Mouse (Mus musculus) liver, adult 2 months (tissue): Measurements from ENCODE around the gene Zfp787. TPM values are rescaled to one million over a fixed set of nuclear protein-coding genes. Genes with fewer than 3 reads are reported as not detected.

Source experiments
- DNase-seq: peaks from one replicate; pipeline ENCODE4 v3.0.0-alpha.2; 2011; ENCODE audit warnings: low read depth, low spot score; ENCODE audit errors: extremely low read depth
- H3K27ac ChIP-seq: fragments of 200-500 bp; replicated peaks from 2 replicates; pipeline ENCODE4 v1.5.1; 2012; ENCODE audit warnings: low read depth, mild to moderate bottlenecking, control low read depth, inconsistent platforms, low read length; ENCODE audit not compliant: insufficient read depth
- H3K27me3 ChIP-seq: fragments of 200-500 bp; 2 replicates; pipeline ENCODE4 v1.6.1; 2012; ENCODE audit warnings: mild to moderate bottlenecking, moderate library complexity, low read length, inconsistent platforms; ENCODE audit not compliant: control insufficient read depth, insufficient read depth
- H3K36me3 ChIP-seq: fragments of 200-500 bp; 2 replicates; pipeline ENCODE4 v1.6.1; 2012; ENCODE audit warnings: low read length, inconsistent platforms; ENCODE audit not compliant: control insufficient read depth, insufficient read depth
- H3K4me1 ChIP-seq: fragments of 200-500 bp; 2 replicates; pipeline ENCODE4 v1.6.1; 2011; ENCODE audit warnings: low read length; ENCODE audit not compliant: control insufficient read depth, insufficient read depth
- H3K4me3 ChIP-seq: fragments of 200-500 bp; 2 replicates; pipeline ENCODE4 v1.5.1; 2011; ENCODE audit warnings: low read depth, mild to moderate bottlenecking, control low read depth, low read length, moderate library complexity; ENCODE audit not compliant: insufficient read depth
- H3K79me2 ChIP-seq: fragments of 200-500 bp; 2 replicates; pipeline ENCODE4 v1.6.1; 2012; ENCODE audit warnings: inconsistent platforms, mild to moderate bottlenecking, low read length, moderate library complexity; ENCODE audit not compliant: control insufficient read depth, insufficient read depth
- H3K9ac ChIP-seq: fragments of 200-500 bp; 2 replicates; pipeline ENCODE4 v1.6.1; 2012; ENCODE audit warnings: low read depth, mild to moderate bottlenecking, control low read depth, inconsistent platforms, low read length
- CTCF ChIP-seq: fragments of 200-500 bp; IDR thresholded peaks from 2 replicates; pipeline ENCODE4 v1.5.1; 2011; ENCODE audit warnings: low read depth, low read length, control low read depth
- POLR2A ChIP-seq: fragments of 200-500 bp; IDR thresholded peaks from 2 replicates; pipeline ENCODE4 v1.6.1; 2011; ENCODE audit warnings: low read length, control low read depth; ENCODE audit not compliant: insufficient read depth; ENCODE audit errors: extremely low read depth
- WGBS: fragments of 180-500 bp; shearing (Covaris S2); methylation state at CpG from one replicate; pipeline ENCODE4 v1.1.7; 2018; 5-methylcytosine and 5-hydroxymethylcytosine counted together
- polyA plus RNA-seq: library from polyadenylated mRNA; depleted of rRNA; stranded (reverse); fragments of >200 nt; gene quantifications from 2 replicates; pipeline ENCODE4 v1.2.3, GENCODE M21; 2012
- total RNA-seq: library from RNA; depleted of rRNA; stranded (reverse); fragments of >200 nt; gene quantifications from 2 replicates; pipeline ENCODE4 v1.2.3, GENCODE M21; 2014

Gene Zfp787
- total and polyA plus RNA-seq, 2 experiments = 36.8 to 51.7 TPM

- Histone ChIP-seq H3K4me3 (no peak overlapping the region), H3K79me2 (peaks cover 64% of the 10 kb centered on the region), H3K9ac (no peak overlapping the region), H3K36me3 (peaks cover 2% of the 10 kb centered on the region; the same call in 1 of the 2 replicates), H3K4me1 (peaks cover 40% of the 10 kb centered on the region), H3K27me3 (no peaks in the 10 kb centered on the region), H3K27ac (peak overlapping the region; percentile 46)
- WGBS = 26% methylated on average over 8 of the region's 8 CpGs
- no peak for TF ChIP-seq POLR2A
- TF ChIP-seq CTCF = no peak
- DNase-seq = peak; percentile 73
These were observed 10.2 kb downstream of the Zfp787 start for GRCm38 (mm10) chr7:6145423-6146188.

- H3K27me3 ChIP-seq = no peaks in the 10 kb centered on the region
- H3K4me1 ChIP-seq = peaks cover 36% of the 10 kb centered on the region
- no peak overlapping the region for H3K4me3 ChIP-seq
- peaks cover 4% of the 10 kb centered on the region for H3K36me3 ChIP-seq
- H3K9ac ChIP-seq = no peak overlapping the region
- H3K79me2 ChIP-seq = peaks cover 54% of the 10 kb centered on the region
- no peak for DNase-seq
- no peak overlapping the region for H3K27ac ChIP-seq
- 18% methylated on average over 2 of the region's 2 CpGs for WGBS
- no peak for TF ChIP-seq CTCF
- TF ChIP-seq POLR2A = no peak
These were observed 11.7 kb downstream of the Zfp787 start for GRCm38 (mm10) chr7:6143991-6144531.

GRCm38 (mm10) chr7:6139295-6139694 is 16.5 kb downstream of the Zfp787 start:
- DNase-seq = no peak
- 69% methylated on average over 3 of the region's 3 CpGs for WGBS

GRCm38 (mm10) chr7:6136497-6136896 is 19.3 kb downstream of the Zfp787 start:
- Histone ChIP-seq H3K27ac (no peak overlapping the region), H3K36me3 (peaks cover 16% of the 10 kb centered on the region), H3K9ac (no peak overlapping the region), H3K79me2 (peaks cover 3% of the 10 kb centered on the region; the same call in 1 of the 2 replicates), H3K4me3 (no peak overlapping the region), H3K4me1 (no peaks in the 10 kb centered on the region), H3K27me3 (no peaks in the 10 kb centered on the region)
- DNase-seq = no peak
- TF ChIP-seq POLR2A (no peak), CTCF (peak; percentile 36; the same call in 1 of the 2 replicates)

More at GRCm38 (mm10) chr7:6139295-6139694, 16.5 kb downstream of the Zfp787 start:
- H3K9ac ChIP-seq = no peak overlapping the region
- TF ChIP-seq POLR2A (no peak), CTCF (no peak)
- peaks cover 15% of the 10 kb centered on the region; the same call in 1 of the 2 replicates for H3K79me2 ChIP-seq
- H3K4me3 ChIP-seq = no peak overlapping the region
- peaks cover 11% of the 10 kb centered on the region for H3K36me3 ChIP-seq
- no peak overlapping the region for H3K27ac ChIP-seq
- peaks cover 2% of the 10 kb centered on the region; the same call in 1 of the 2 replicates for H3K4me1 ChIP-seq
- H3K27me3 ChIP-seq = no peaks in the 10 kb centered on the region

GRCm38 (mm10) chr7:6132646-6133045 is 23.2 kb downstream of the Zfp787 start:
- WGBS = 94% methylated on average over 30 of the region's 30 CpGs
- no peak for TF ChIP-seq POLR2A
- TF ChIP-seq CTCF = no peak
- H3K9ac ChIP-seq = no peak overlapping the region
- H3K4me3 ChIP-seq = no peak overlapping the region
- no peaks in the 10 kb centered on the region for H3K4me1 ChIP-seq
- H3K36me3 ChIP-seq = peaks cover 9% of the 10 kb centered on the region; the same call in 1 of the 2 replicates
- H3K27ac ChIP-seq = no peak overlapping the region
- DNase-seq = no peak
- H3K79me2 ChIP-seq = no peaks in the 10 kb centered on the region
- no peaks in the 10 kb centered on the region for H3K27me3 ChIP-seq

- no peak overlapping the region for H3K27ac ChIP-seq
- H3K4me1 ChIP-seq = no peaks in the 10 kb centered on the region
- no peak for TF ChIP-seq POLR2A
- TF ChIP-seq CTCF = no peak
- no peak for DNase-seq
- H3K27me3 ChIP-seq = no peaks in the 10 kb centered on the region
- H3K4me3 ChIP-seq = no peak overlapping the region
- no peaks in the 10 kb centered on the region for H3K79me2 ChIP-seq
- peaks cover 9% of the 10 kb centered on the region; the same call in 1 of the 2 replicates for H3K36me3 ChIP-seq
- no peak overlapping the region for H3K9ac ChIP-seq
- WGBS = 64% methylated on average over 4 of the region's 4 CpGs
These were observed 25.5 kb downstream of the Zfp787 start for GRCm38 (mm10) chr7:6130346-6130745.
